Mouse (Mus musculus) frontal cortex, adult (tissue): Measurements from ENCODE around the gene Mknk2.

Experiments
- ATAC-seq: cut with Nextera tagmentation; 2 replicates; pipeline ENCODE4 v1.9.2; 2017; ENCODE audit warnings: mild to moderate bottlenecking, moderate library complexity, mixed read lengths; ENCODE audit not compliant: low TSS enrichment

Gene Mknk2

DNA sequence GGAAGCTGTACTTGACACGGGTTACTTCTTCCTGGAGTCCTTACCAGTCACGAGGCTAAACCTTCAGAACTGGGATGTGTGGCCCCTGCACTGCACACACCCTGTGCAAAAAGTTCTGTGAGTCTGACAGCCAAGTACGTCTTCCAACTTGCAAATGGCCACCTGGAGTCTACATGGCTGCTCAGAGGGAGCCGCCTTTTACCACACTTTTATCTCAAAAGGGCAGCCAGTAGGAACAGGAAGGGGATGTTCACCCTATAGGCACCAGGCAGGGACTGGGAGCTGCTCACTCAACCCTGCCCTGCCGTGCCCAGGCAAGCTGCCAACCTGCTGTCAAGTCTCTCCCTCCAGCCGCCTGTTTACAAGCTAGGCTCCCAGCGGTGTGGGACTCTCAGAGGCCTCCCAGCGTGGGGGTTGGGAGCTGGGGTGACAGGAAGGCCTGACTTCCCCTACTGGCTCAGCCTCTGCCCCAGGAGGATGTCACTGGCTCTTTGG, at the start of gene Mknk2:
Mknk2 (minus strand) TSS at position 171 of the 495 bp plus-strand sequence.
- ATAC-seq, result 0 out of 2 replicates have a peak, but pooled peaks have one; percentile 11

DNA sequence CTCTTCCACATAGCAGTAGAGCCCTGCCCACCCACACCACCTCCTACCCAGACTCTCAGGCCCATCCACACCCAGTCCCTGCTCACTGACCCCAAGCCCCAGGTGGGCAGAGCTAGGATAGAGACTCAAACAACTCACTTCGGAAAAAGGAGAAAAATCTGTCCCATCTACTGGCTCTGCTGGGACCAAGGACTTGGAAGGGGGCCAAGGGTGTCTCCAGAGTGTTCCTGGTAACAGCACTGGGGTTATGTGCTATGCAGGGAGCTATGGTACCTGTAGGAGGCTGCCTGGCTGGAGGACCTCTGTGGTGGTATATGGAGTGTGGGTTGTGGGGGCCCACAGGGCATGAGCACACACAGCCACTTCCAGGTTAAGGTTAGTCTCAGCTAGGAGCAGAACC, 39.4 kb upstream of the Mknk2 start:
- no peak for ATAC-seq

- ATAC-seq, result no peak
Observed at GRCm38 (mm10) chr10:80710834-80711233, 32.9 kb upstream of the Mknk2 start.

- no peak for ATAC-seq
Observed at GRCm38 (mm10) chr10:80705479-80705878, 27.6 kb upstream of the Mknk2 start.

DNA sequence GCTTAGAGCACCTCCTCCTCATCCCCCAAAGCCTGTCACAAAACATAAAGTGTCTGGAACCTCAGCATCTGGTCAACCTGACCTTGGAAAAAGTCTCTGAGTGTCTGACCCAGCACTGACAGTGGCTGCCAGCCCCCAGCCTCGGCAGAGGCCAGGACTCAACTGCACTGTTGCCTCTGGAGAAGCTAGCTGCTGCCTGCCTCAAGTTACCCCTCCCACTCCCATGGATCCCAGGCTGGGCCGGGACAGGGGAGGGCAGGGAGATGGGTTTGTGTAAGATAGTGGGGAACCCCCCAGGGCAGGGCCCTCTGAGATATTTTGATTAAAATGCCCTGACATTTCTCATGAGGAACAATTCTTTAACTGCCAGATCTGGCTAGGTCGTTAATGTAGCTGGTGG, 27.1 kb upstream of the Mknk2 start:
- no peak for ATAC-seq

DNA sequence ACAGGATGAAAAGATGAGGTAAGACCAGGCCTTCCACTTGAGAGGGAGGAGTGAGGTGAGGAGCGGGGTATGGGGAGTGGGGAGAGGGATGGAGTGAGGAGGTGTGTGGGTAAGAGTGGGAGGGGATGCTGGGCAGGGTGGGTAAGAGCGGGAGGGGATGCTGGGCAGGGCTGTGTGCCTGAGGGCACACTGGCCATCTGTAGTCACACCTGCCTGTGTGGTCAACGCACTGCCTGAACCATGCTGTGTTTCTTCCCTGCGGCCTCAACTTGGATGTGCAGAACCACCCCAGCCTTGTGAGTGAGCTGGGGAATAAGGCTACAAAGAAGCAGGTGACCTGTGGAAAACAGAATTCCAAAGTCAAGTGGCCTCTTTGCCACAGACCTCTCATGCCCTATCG, 26.5 kb upstream of the Mknk2 start:
- ATAC-seq, result no peak

GRCm38 (mm10) chr10:80703643-80704042, 25.7 kb upstream of the Mknk2 start:
- ATAC-seq, result no peak

DNA sequence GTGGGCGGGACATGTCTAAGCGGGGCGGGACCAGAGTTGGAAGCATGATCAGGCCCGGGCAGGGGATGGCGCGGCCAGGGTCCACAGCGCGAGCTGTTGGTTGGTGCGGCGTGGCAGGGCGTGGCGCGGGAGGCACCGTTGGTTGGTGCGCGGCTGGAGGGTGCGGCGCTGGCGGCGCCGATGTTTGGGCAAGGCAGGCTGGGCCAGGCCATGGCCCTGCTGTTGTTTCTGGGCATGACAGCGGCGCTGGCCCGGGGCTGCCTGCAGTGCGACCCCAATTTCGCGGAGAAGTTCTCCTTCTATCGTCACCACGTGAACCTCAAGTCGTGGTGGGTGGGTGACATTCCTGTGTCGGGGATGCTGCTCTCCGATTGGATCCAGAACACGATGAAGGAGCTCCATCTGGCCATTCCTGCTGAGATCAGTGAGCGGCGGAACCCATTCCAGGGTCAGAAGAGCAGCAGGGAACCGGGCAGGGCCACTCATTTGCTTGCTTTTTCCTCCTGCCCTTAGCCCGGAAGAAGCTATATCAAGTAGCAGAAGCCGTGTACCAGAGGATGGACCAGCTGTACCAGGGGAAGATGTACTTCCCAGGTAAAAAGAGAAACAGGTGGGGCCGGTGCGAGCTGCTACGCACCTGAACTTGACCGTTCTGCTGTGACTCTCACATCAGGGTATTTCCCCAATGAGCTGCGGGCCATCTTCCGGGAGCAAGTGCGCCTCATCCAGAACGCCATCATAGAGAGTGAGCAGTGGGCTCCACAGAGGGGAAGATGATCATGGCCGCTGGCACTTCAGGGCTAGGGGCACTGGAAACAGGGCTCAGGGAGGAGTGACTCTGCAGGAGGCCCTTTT, 24.9 kb upstream of the Mknk2 start:
- peak; percentile 76 for ATAC-seq

GRCm38 (mm10) chr10:80701721-80702535, 24.0 kb upstream of the Mknk2 start, which contains the start of the genes Mob3a and Izumo4:
Gene Mob3a (minus strand): TSS chr10:80701977.
Gene Izumo4 (plus strand): TSS chr10:80702184.
- ATAC-seq, result peak; percentile 89

- no peak for ATAC-seq
Observed at GRCm38 (mm10) chr10:80700732-80701131, 22.8 kb upstream of the Mknk2 start.

GRCm38 (mm10) chr10:80700038-80700504, 22.2 kb upstream of the Mknk2 start:
- ATAC-seq, result no peak

- no peak for ATAC-seq
Observed at GRCm38 (mm10) chr10:80698605-80699004, 20.7 kb upstream of the Mknk2 start.

GRCm38 (mm10) chr10:80697812-80698211, 19.9 kb upstream of the Mknk2 start:
- no peak for ATAC-seq

DNA sequence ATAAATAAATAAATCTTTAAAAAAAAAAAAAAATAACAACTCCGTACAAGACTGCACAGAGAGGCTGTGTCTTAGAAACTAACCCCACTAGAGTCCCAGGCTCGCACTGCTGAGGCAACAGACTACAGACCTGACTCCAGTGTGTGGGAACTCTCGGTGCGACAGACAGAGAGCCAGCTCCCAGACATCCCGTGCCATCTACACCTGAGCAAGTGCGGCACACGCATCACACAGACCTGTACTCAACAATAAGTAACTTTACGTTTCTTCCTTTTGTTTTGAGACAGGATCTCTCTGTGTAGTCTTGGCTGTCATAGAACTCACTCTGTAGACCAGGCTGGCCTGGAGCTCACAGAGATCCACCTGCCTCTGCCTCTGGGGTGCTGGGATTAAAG, 19.5 kb upstream of the Mknk2 start:
- ATAC-seq, result no peak

DNA sequence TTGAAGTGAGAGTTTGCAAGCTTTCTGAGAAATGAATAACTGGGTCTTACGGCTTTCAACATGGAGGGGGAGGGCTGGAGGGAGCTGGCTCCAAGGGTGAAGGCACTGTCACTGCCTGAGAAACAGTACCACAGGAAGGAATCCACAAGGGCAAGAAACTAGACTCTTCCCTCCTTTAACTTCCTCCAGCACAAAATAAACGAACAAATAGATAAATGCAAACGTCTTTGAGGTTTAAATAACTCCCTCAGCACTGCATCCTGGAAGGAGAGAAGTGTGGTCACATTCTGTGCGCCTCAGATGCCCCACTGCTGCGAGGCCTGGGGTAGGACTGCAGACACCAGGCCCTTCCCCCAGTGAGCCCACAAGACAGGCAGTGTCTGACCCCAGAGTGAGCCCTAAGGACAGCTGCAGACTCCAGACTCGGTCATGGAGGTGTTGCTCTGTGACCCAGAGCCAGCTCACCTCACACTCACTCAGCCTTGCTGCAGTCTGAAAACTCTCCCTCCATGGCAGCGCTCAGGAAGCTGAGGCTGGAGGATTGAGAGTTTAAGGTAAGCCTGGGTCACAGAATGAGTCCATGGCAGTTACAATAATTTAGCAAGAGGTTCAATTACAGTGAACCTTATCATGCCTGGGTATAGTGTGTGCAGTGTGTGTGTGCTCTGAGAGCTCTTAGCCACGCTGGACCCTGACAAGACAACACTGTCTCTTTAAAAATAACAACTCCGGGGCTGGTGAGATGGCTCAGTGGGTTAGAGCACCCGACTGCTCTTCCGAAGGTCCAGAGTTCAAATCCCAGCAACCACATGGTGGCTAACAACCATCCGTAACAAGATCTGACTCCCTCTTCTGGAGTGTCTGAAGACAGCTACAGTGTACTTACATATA, 18.8 kb upstream of the Mknk2 start:
- ATAC-seq, result no peak

DNA sequence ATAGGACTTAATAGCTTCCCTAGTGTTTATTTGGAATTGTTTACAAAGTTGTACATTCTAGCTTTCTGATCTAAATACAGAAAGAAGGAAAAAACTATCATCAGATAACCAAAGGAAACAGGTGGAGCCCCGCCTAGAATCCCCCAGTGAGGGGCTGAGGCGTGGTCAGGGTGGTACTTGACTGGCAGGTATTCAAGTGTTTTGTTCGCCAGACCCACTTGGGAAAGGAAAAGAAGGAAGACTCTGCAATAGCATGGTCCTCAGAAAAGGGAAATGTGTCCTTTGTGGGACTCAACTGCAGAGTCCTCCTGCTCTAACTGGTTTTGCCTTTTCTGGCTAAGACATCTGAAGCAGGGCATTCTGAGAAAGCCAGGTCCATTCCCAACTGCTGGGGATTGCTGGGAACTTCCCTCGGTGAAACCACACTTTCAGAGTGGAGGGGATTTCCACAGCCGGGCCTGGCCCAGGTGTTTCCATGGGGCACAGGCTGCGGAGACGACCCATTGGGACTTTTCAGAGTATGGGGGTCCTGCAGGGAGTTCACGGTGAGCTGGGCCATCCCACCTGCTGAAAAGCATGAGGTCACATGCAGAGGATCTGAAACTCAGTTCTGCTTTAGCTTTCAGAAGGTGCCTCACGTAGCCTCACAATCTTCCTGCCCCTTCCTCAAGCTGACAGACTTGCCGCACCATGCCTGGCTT, 18.0 kb upstream of the Mknk2 start:
- ATAC-seq, result no peak

GRCm38 (mm10) chr10:80695186-80695585, 17.3 kb upstream of the Mknk2 start:
- ATAC-seq, result peak; percentile 21; the same call in 1 of the 2 replicates

DNA sequence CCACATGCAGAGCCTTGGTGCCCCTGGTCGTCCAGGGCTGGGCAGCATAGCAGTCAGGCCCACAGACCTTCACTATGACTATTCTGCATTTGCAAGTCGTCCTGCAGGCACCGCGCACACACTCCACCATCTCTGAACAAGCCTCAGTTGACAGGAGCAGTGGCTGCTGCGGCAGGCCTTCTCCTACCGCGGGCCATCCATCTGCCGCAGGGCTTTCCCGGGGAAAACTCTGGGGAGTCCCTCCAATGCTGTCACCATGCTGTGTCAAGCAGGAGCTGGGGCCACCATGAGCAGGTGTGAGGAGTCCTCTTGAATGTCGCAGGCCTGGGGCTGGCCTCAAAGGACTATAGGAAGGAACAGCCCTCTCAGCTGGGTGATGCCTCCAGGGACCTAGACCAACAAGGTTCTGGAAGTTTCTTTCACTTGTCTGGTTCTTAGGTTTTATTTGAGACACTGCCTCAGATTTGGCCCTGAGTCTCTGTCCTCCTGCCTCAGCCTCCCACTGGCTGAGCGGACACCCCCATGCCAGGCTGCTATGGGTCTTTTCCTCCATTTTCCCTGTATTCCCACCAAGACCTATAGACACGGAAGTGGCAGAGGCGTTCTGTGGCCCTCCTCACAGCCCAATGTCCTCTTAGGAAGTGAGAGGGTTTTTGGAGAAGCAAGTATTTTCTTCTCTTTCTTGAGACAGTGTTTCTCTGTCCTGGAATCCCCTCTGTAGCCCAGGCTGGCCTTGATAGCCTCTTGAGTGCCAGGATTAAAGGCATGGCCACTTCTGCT, 16.4 kb upstream of the Mknk2 start:
- no peak for ATAC-seq

DNA sequence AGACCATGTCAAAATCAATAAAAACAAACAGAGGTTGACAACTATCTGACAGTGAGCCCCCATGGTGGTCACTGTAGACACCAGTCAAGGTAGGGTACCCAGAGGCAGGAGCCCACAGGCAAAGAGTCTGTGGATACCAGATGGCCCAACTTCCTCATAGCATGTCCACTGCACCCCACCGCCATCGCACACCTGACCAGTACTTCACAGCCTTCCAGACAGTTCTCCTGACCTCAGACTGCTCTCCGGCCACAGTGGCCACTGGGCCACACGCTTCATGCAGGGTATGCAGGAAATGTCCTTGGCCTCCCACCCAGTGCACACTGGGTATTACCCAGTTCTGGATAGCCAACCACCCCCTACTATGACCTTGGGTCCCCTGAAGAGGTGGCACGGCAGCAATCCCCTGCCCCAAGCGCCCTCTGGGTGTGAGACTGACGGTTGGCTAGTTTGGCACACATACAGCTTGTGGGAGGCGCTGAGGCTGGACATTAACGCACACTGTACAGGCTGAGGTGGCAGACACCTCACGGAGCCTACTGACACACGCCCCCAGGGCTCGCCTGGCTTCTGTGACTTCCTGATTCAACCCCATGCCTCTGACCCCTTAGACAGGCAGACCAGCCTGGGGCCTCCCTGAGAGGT, 15.6 kb upstream of the Mknk2 start:
- no peak for ATAC-seq
